Mouse (Mus musculus): Measurements from ENCODE around the gene Gcfc2. TPM values are rescaled to one million over a fixed set of nuclear protein-coding genes. Genes with fewer than 3 reads are reported as not detected.

Gcfc2 gene
- total RNA-seq (2021) = 10 to 100 TPM; 12.0 to 15.8 TPM

- DNase-seq (ENCODE audit: extremely low spot score in 1 of 2, low spot score in 1 of 2) = peak; percentile 92 to 99
These were observed at the start of gene Gcfc2 for GRCm38 (mm10) chr6:81923523-81924142. Gcfc2 (plus strand) TSS chr6:81923669.

GRCm38 (mm10) chr6:81895678-81896230 lies 27.7 kb upstream of the Gcfc2 start:
- DNase-seq (ENCODE audit: extremely low spot score in 1 of 2, low spot score in 1 of 2) = no peak

GRCm38 (mm10) chr6:81910302-81910855 lies 13.1 kb upstream of the Gcfc2 start:
- DNase-seq (ENCODE audit: extremely low spot score in 1 of 2, low spot score in 1 of 2) = no peak

- DNase-seq (ENCODE audit: extremely low spot score in 1 of 2, low spot score in 1 of 2) = no peak
These were observed 12.2 kb upstream of the Gcfc2 start for GRCm38 (mm10) chr6:81911244-81911643.

- DNase-seq (ENCODE audit: extremely low spot score in 1 of 2, low spot score in 1 of 2) = no peak
These were observed 11.8 kb upstream of the Gcfc2 start for GRCm38 (mm10) chr6:81911713-81912112.

GRCm38 (mm10) chr6:81912177-81912576 lies 11.3 kb upstream of the Gcfc2 start:
- DNase-seq (ENCODE audit: extremely low spot score in 1 of 2, low spot score in 1 of 2) = peak; percentile 20 to 38

GRCm38 (mm10) chr6:81924304-81924703 lies 835 bp downstream of the Gcfc2 start:
- no peak for DNase-seq (ENCODE audit: extremely low spot score in 1 of 2, low spot score in 1 of 2)

GRCm38 (mm10) chr6:81929402-81929801 lies 5.9 kb downstream of the Gcfc2 start:
- no peak for DNase-seq (ENCODE audit: extremely low spot score in 1 of 2, low spot score in 1 of 2)

GRCm38 (mm10) chr6:81933281-81933680 lies 9.8 kb downstream of the Gcfc2 start:
- no peak for DNase-seq (ENCODE audit: extremely low spot score in 1 of 2, low spot score in 1 of 2)

GRCm38 (mm10) chr6:81941718-81942117 lies 18.2 kb downstream of the Gcfc2 start:
- no peak for DNase-seq (ENCODE audit: extremely low spot score in 1 of 2, low spot score in 1 of 2)

- no peak for DNase-seq (ENCODE audit: extremely low spot score in 1 of 2, low spot score in 1 of 2)
These were observed 19.8 kb downstream of the Gcfc2 start for GRCm38 (mm10) chr6:81943281-81943680.

- DNase-seq (ENCODE audit: extremely low spot score in 1 of 2, low spot score in 1 of 2) = no peak
These were observed 21.0 kb downstream of the Gcfc2 start for GRCm38 (mm10) chr6:81944432-81944831.

- DNase-seq (ENCODE audit: extremely low spot score in 1 of 2, low spot score in 1 of 2) = no peak
These were observed 23.4 kb downstream of the Gcfc2 start for GRCm38 (mm10) chr6:81946906-81947305.

- no peak for DNase-seq (ENCODE audit: extremely low spot score in 1 of 2, low spot score in 1 of 2)
These were observed 31.7 kb downstream of the Gcfc2 start for GRCm38 (mm10) chr6:81955133-81955532.

- peak in 1 of 2 experiments; percentile 20 for DNase-seq (ENCODE audit: extremely low spot score in 1 of 2, low spot score in 1 of 2)
These were observed 32.9 kb downstream of the Gcfc2 start for GRCm38 (mm10) chr6:81956399-81956798.

- no peak for DNase-seq (ENCODE audit: extremely low spot score in 1 of 2, low spot score in 1 of 2)
These were observed 34.5 kb downstream of the Gcfc2 start for GRCm38 (mm10) chr6:81957992-81958391.

- no peak for DNase-seq (ENCODE audit: extremely low spot score in 1 of 2, low spot score in 1 of 2)
These were observed 36.4 kb downstream of the Gcfc2 start for GRCm38 (mm10) chr6:81959866-81960265.

- no peak for DNase-seq (ENCODE audit: extremely low spot score in 1 of 2, low spot score in 1 of 2)
These were observed 36.8 kb downstream of the Gcfc2 start for GRCm38 (mm10) chr6:81960284-81960683.

- peak; percentile 83 to 84 for DNase-seq (ENCODE audit: extremely low spot score in 1 of 2, low spot score in 1 of 2)
These were observed 42.0 kb downstream of the Gcfc2 start, which contains the start of gene Mrpl19 for GRCm38 (mm10) chr6:81965296-81966067. Mrpl19 (minus strand) TSS chr6:81965958.

GRCm38 (mm10) chr6:81966068-81966544 lies 42.6 kb downstream of the Gcfc2 start:
- DNase-seq (ENCODE audit: extremely low spot score in 1 of 2, low spot score in 1 of 2) = no peak

GRCm38 (mm10) chr6:81971196-81971595 lies 47.7 kb downstream of the Gcfc2 start:
- no peak for DNase-seq (ENCODE audit: extremely low spot score in 1 of 2, low spot score in 1 of 2)
